Mouse (Mus musculus) hindbrain, embryonic 12.5 days (tissue): Measurements from ENCODE around the gene Tmem45a. TPM values are rescaled to one million over a fixed set of nuclear protein-coding genes. Genes with fewer than 3 reads are reported as not detected.
"Not testable (repeated sequence)": the region's sequence is repeated elsewhere in the genome, so short reads cannot be mapped to it uniquely, and the experiment has no call there.

Source experiments
- ATAC-seq: fragments of 200-750 bp; cut with Nextera tagmentation; 2 replicates; pipeline ENCODE4 v1.8.0; 2017; ENCODE audit warnings: moderate TSS enrichment; ENCODE audit not compliant: low FRiP score
- H3K27ac ChIP-seq: fragments of 300-500 bp; sonication (generic); 2 replicates; pipeline ENCODE4 v1.5.1; 2016; ENCODE audit warnings: mild to moderate bottlenecking
- H3K27me3 ChIP-seq: fragments of 300-500 bp; sonication (generic); 2 replicates; pipeline ENCODE4 v1.6.1; 2016; ENCODE audit warnings: mild to moderate bottlenecking
- H3K36me3 ChIP-seq: fragments of 300-500 bp; sonication (generic); 2 replicates; pipeline ENCODE4 v1.6.1; 2016; ENCODE audit warnings: mild to moderate bottlenecking
- H3K4me1 ChIP-seq: fragments of 300-500 bp; sonication (generic); 2 replicates; pipeline ENCODE4 v1.6.1; 2016
- H3K4me2 ChIP-seq: fragments of 300-500 bp; sonication (generic); replicated peaks from 2 replicates; pipeline ENCODE4 v1.6.1; 2016; ENCODE audit warnings: mild to moderate bottlenecking
- H3K4me3 ChIP-seq: fragments of 300-500 bp; sonication (generic); 2 replicates; pipeline ENCODE4 v1.5.1; 2016; ENCODE audit warnings: mild to moderate bottlenecking
- H3K9ac ChIP-seq: fragments of 300-500 bp; sonication (generic); 2 replicates; pipeline ENCODE4 v1.6.1; 2016; ENCODE audit warnings: mild to moderate bottlenecking, moderate library complexity
- H3K9me3 ChIP-seq: fragments of 300-500 bp; sonication (generic); replicated peaks from 2 replicates; pipeline ENCODE4 v1.6.1; 2016; ENCODE audit warnings: mild to moderate bottlenecking
- WGBS: fragments of 180-500 bp; shearing (Covaris S2); methylation state at CpG from one replicate; pipeline ENCODE4 v1.1.7; 2016; 5-methylcytosine and 5-hydroxymethylcytosine counted together
- polyA plus RNA-seq: library from polyadenylated mRNA; unstranded; fragments of >200 nt; fragmentation: Nextera tagmentation; extraction: Ambion mirVana; gene quantifications from 2 replicates; pipeline ENCODE4 v1.2.1, GENCODE M21; 2016

The Tmem45a gene
- polyA plus RNA-seq = 13.4 and 13.6 TPM in 2 replicates

GRCm38 (mm10) chr16:56885824-56886615 lies at the start of gene Tmem45a:
Gene Tmem45a (minus strand): TSS chr16:56886166.
- Histone ChIP-seq H3K9me3 (no peaks in the 10 kb centered on the region), H3K4me3 (peak within 1 kb of the TSS; percentile 39), H3K4me1 (no peaks in the 10 kb centered on the region), H3K9ac (peak within 1 kb of the TSS; percentile 5; the same call in 1 of the 2 replicates), H3K4me2 (peak within 1 kb of the TSS; percentile 65), H3K27me3 (no peaks in the 10 kb centered on the region), H3K27ac (no peak within 1 kb of the TSS), H3K36me3 (no peaks in the 10 kb centered on the region)
- peak; percentile 100 for ATAC-seq
- 6% methylated on average over 25 of the region's 25 CpGs for WGBS

DNA sequence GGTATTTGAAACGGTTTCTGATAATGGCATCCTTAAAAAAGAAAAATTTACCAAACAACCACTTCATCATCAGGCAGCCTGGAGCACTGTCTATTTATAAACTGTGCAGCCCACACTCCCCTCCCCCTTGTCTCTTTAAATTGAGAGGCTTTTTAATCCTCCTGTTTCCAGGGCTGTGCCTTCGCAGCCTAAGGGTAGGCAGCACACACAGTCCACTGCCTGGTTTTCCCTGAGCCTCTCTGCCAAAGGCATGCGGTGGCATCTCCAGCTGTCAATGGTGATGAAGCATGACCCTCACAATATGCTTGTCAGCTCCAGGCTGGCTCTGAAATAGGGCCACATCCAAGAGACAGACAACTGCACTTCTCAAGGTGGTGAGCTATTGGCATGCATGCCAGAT lies 42.1 kb upstream of the Tmem45a start, which contains the start of gene Lnp1:
Gene Lnp1 (minus strand): TSS at position 39 of the 400 bp plus-strand sequence.
- 58% methylated on average over 3 of the region's 3 CpGs for WGBS
- H3K4me3 ChIP-seq = no peak within 1 kb of the TSS
- H3K4me2 ChIP-seq = no peak within 1 kb of the TSS
- no peaks in the 10 kb centered on the region for H3K27me3 ChIP-seq
- no peaks in the 10 kb centered on the region for H3K9me3 ChIP-seq
- ATAC-seq = no peak
- no peak within 1 kb of the TSS for H3K27ac ChIP-seq
- H3K4me1 ChIP-seq = no peaks in the 10 kb centered on the region
- H3K9ac ChIP-seq = no peak within 1 kb of the TSS
- no peaks in the 10 kb centered on the region for H3K36me3 ChIP-seq

DNA sequence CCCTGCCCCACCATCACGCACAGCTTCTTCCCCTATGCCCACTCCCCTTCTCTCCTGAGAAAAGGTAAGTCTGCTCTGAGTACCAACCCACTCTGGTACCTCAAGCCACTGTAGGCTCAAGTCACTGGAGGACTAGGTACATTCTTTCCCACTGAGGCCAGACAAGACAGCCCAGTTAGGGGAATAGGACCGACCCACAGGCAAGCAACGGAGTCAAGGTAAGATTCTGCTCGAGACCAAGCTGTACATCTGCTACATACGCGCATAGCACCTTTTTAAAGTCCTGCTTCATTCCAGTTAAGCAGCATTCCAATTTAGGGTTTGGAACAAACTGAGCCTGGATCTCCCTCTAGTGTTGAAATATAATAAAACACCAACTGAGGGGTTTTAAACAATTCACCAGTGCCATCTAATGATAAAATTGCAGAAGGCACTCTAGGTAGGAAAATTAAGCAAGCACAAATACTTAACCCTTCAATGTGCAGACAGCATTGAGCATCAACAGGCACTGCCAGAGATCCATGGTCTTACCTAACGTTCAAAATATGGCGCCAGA lies 34.2 kb upstream of the Tmem45a start:
- peak; percentile 76 for ATAC-seq
- H3K27ac ChIP-seq = no peak overlapping the region
- no peaks in the 10 kb centered on the region for H3K27me3 ChIP-seq
- no peak overlapping the region for H3K9ac ChIP-seq
- no peaks in the 10 kb centered on the region for H3K36me3 ChIP-seq
- no peaks in the 10 kb centered on the region for H3K9me3 ChIP-seq
- H3K4me1 ChIP-seq = no peaks in the 10 kb centered on the region
- WGBS = 37% methylated on average over 8 of the region's 8 CpGs
- H3K4me3 ChIP-seq = no peak overlapping the region
- no peak overlapping the region for H3K4me2 ChIP-seq

- Histone ChIP-seq H3K4me1 (no peaks in the 10 kb centered on the region), H3K9me3 (no peaks in the 10 kb centered on the region), H3K9ac (no peak overlapping the region), H3K27ac (no peak overlapping the region), H3K4me2 (no peak overlapping the region), H3K4me3 (no peak overlapping the region), H3K36me3 (no peaks in the 10 kb centered on the region), H3K27me3 (no peaks in the 10 kb centered on the region)
- 92% methylated on average over 7 of the region's 7 CpGs for WGBS
- ATAC-seq = no peak
These were observed 31.3 kb upstream of the Tmem45a start for GRCm38 (mm10) chr16:56917230-56917629.

- 74% methylated on average over 5 of the region's 5 CpGs for WGBS
- ATAC-seq = no peak
- Histone ChIP-seq H3K36me3 (no peaks in the 10 kb centered on the region), H3K27me3 (no peaks in the 10 kb centered on the region), H3K9me3 (no peaks in the 10 kb centered on the region), H3K27ac (no peak overlapping the region), H3K9ac (no peak overlapping the region), H3K4me1 (no peaks in the 10 kb centered on the region), H3K4me2 (no peak overlapping the region), H3K4me3 (no peak overlapping the region)
These were observed 23.0 kb upstream of the Tmem45a start for GRCm38 (mm10) chr16:56908986-56909385.

- H3K4me3 ChIP-seq = not testable (repeated sequence)
These were observed 16.2 kb upstream of the Tmem45a start for GRCm38 (mm10) chr16:56902206-56902605.

GRCm38 (mm10) chr16:56891583-56891982 lies 5.6 kb upstream of the Tmem45a start:
- no peaks in the 10 kb centered on the region for H3K9me3 ChIP-seq
- H3K27ac ChIP-seq = no peak overlapping the region
- no peak overlapping the region for H3K9ac ChIP-seq
- H3K27me3 ChIP-seq = no peaks in the 10 kb centered on the region
- no peak for ATAC-seq
- H3K36me3 ChIP-seq = no peaks in the 10 kb centered on the region
- 88% methylated on average over 5 of the region's 5 CpGs for WGBS
- no peak overlapping the region for H3K4me3 ChIP-seq
- H3K4me1 ChIP-seq = no peaks in the 10 kb centered on the region
- no peak overlapping the region for H3K4me2 ChIP-seq

More at GRCm38 (mm10) chr16:56902206-56902605, 16.2 kb upstream of the Tmem45a start:
- not testable (repeated sequence) for H3K4me2 ChIP-seq, H3K27me3 ChIP-seq, H3K9ac ChIP-seq, ATAC-seq, H3K36me3 ChIP-seq, H3K4me1 ChIP-seq, H3K9me3 ChIP-seq, H3K27ac ChIP-seq
- 52% methylated on average over 3 of the region's 3 CpGs for WGBS

DNA sequence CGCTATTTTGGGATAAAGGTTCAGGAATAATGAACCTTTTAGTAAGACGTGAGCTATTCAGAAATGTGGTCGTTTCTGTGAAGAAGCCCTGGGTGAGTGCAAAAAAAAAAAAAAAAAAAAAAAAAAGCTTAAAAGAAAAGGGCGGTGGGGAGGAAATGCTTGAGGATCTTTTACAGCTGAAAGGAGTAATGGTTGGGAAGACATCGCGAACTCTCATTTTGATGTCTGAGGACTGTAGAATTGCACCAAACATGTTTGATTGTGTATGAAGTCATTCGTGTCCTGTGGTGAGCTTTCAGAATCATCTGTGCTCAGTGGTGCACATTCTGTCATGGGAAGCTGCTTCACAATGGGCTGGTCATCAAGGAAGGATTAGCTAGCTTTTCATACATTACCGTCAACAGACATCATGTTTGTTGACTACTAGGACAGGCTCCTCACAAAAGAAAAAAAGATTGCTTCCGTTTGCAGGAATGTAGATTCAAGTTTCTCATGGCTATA lies 700 bp upstream of the Tmem45a start:
- Histone ChIP-seq H3K9me3 (no peaks in the 10 kb centered on the region), H3K4me2 (peak overlapping the region; percentile 65), H3K27me3 (no peaks in the 10 kb centered on the region), H3K9ac (no peak overlapping the region; the same call in 1 of the 2 replicates), H3K4me3 (peak overlapping the region; percentile 39), H3K27ac (no peak overlapping the region), H3K4me1 (no peaks in the 10 kb centered on the region), H3K36me3 (no peaks in the 10 kb centered on the region)
- no peak for ATAC-seq
- 30% methylated on average over 9 of the region's 9 CpGs for WGBS

GRCm38 (mm10) chr16:56884811-56885210 lies 1.2 kb downstream of the Tmem45a start:
- H3K9me3 ChIP-seq = no peaks in the 10 kb centered on the region
- no peak overlapping the region for H3K27ac ChIP-seq
- no peak for ATAC-seq
- no peaks in the 10 kb centered on the region for H3K36me3 ChIP-seq
- H3K4me1 ChIP-seq = no peaks in the 10 kb centered on the region
- no peak overlapping the region for H3K4me2 ChIP-seq
- H3K4me3 ChIP-seq = no peak overlapping the region
- WGBS = 97% methylated on average over 6 of the region's 6 CpGs
- no peak overlapping the region for H3K9ac ChIP-seq
- no peaks in the 10 kb centered on the region for H3K27me3 ChIP-seq

DNA sequence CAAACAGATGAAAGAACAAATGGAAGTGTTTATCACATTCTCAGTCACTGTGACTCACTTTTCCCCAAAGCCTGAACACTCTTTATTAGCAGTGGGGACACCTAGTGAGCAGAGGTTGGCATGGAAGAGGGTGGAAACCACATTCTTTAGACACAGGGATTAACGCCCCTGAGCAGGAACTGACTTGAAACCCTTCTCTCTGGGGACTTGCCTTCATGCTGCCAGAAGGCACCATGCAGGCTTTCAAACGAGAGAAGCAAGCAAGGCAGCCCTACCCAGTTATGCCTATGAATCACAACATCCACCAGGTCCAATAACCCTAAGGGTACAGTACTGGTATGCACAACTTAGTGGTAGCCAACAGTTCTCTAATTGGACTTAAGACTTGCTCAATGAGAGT lies 12.6 kb downstream of the Tmem45a start:
- H3K4me2 ChIP-seq = no peak overlapping the region
- no peak for ATAC-seq
- no peaks in the 10 kb centered on the region for H3K4me1 ChIP-seq
- H3K9ac ChIP-seq = no peak overlapping the region
- no peaks in the 10 kb centered on the region for H3K9me3 ChIP-seq
- WGBS = 29% methylated on average over 2 of the region's 2 CpGs
- no peak overlapping the region for H3K27ac ChIP-seq
- H3K27me3 ChIP-seq = no peaks in the 10 kb centered on the region
- H3K36me3 ChIP-seq = no peaks in the 10 kb centered on the region
- no peak overlapping the region for H3K4me3 ChIP-seq

DNA sequence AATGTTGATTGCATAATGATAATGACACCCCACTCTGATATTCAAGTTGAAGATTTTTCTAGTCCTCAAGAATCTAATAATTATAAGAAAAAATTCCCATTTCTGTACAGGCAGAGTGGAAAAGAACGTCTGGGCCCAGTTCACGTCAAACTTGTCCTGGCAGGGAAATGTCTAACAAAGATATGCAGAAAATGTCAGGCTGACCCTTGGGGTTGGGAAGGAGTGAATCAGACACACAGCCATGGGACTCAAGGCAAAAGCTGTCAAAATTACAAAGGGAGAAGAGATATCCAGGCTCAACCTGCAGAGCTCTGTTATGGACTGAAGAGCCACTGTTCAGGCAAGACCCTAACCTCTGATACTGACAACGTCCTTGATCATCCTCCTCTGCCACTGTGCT lies 15.5 kb downstream of the Tmem45a start:
- Histone ChIP-seq H3K36me3 (no peaks in the 10 kb centered on the region), H3K4me2 (no peak overlapping the region), H3K4me1 (no peaks in the 10 kb centered on the region), H3K27me3 (no peaks in the 10 kb centered on the region), H3K27ac (no peak overlapping the region), H3K9ac (no peak overlapping the region), H3K4me3 (no peak overlapping the region), H3K9me3 (no peaks in the 10 kb centered on the region)
- ATAC-seq = no peak
- WGBS = 87% methylated on average over 3 of the region's 3 CpGs

DNA sequence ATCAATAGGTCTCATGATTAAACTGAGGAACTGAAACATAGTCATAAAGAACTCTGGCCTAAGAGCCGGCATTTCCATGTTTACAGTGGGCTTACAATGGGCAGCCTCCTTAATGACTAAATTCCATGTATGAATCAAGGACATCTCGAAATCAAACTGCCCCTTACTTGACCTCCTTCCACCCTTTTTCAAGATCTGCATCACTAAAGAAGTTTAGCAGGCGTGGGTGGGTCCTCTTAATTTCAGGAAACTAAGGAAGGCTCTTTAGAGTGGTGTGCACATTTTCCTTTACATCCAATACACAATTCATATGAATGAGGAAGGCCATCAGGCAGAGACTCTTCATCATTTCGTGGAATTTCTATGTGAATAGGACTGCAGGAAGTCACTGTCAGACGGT lies 17.6 kb downstream of the Tmem45a start:
- H3K27me3 ChIP-seq = no peaks in the 10 kb centered on the region
- WGBS = 91% methylated on average over 5 of the region's 5 CpGs
- no peak overlapping the region for H3K27ac ChIP-seq
- no peak overlapping the region for H3K4me3 ChIP-seq
- no peaks in the 10 kb centered on the region for H3K4me1 ChIP-seq
- no peak overlapping the region for H3K4me2 ChIP-seq
- H3K9me3 ChIP-seq = no peaks in the 10 kb centered on the region
- no peak for ATAC-seq
- no peaks in the 10 kb centered on the region for H3K36me3 ChIP-seq
- H3K9ac ChIP-seq = no peak overlapping the region
